Mouse (Mus musculus) neural tube, embryonic 13.5 days (tissue): ENCODE data around the gene Tm4sf20. TPM values are rescaled to one million over a fixed set of nuclear protein-coding genes. Genes with fewer than 3 reads are reported as not detected.

Source experiments
- ATAC-seq: fragments of 200-750 bp; cut with Nextera tagmentation; 2 replicates; pipeline ENCODE4 v1.8.0; 2017; ENCODE audit warnings: low read depth, mild to moderate bottlenecking, moderate TSS enrichment, moderate library complexity
- H3K27ac ChIP-seq: fragments of 300-500 bp; sonication (generic); replicated peaks from 2 replicates; pipeline ENCODE4 v1.5.1; 2015; ENCODE audit warnings: moderate library complexity, mild to moderate bottlenecking, inconsistent platforms
- H3K27me3 ChIP-seq: fragments of 300-500 bp; sonication (generic); 2 replicates; pipeline ENCODE4 v1.6.1; 2015; ENCODE audit warnings: mild to moderate bottlenecking, inconsistent platforms
- H3K36me3 ChIP-seq: fragments of 300-500 bp; sonication (generic); 2 replicates; pipeline ENCODE4 v1.6.1; 2015; ENCODE audit warnings: mild to moderate bottlenecking, inconsistent platforms
- H3K4me1 ChIP-seq: fragments of 300-500 bp; sonication (generic); replicated peaks from 2 replicates; pipeline ENCODE4 v1.6.1; 2015; ENCODE audit warnings: inconsistent platforms
- H3K4me2 ChIP-seq: fragments of 300-500 bp; sonication (generic); 2 replicates; pipeline ENCODE4 v1.6.1; 2015; ENCODE audit warnings: inconsistent platforms, mild to moderate bottlenecking, moderate library complexity
- H3K4me3 ChIP-seq: fragments of 300-500 bp; sonication (generic); 2 replicates; pipeline ENCODE4 v1.5.1; 2015; ENCODE audit warnings: mild to moderate bottlenecking, inconsistent platforms
- H3K9ac ChIP-seq: fragments of 300-500 bp; sonication (generic); 2 replicates; pipeline ENCODE4 v1.6.1; 2015; ENCODE audit warnings: moderate library complexity, mild to moderate bottlenecking, inconsistent platforms
- H3K9me3 ChIP-seq: fragments of 300-500 bp; sonication (generic); 2 replicates; pipeline ENCODE4 v1.6.1; 2016; ENCODE audit warnings: inconsistent platforms
- WGBS: fragments of 180-500 bp; shearing (Covaris S2); methylation state at CpG from one replicate; pipeline ENCODE4 v1.1.7; 2015; 5-methylcytosine and 5-hydroxymethylcytosine counted together
- polyA plus RNA-seq: library from polyadenylated mRNA; unstranded; fragments of >200 nt; fragmentation: Nextera tagmentation; extraction: Ambion mirVana; gene quantifications from 2 replicates; pipeline ENCODE4 v1.2.1, GENCODE M21; 2015

Tm4sf20 gene
- polyA plus RNA-seq, 1 experiment from 2014 or later: 0.13 TPM

DNA sequence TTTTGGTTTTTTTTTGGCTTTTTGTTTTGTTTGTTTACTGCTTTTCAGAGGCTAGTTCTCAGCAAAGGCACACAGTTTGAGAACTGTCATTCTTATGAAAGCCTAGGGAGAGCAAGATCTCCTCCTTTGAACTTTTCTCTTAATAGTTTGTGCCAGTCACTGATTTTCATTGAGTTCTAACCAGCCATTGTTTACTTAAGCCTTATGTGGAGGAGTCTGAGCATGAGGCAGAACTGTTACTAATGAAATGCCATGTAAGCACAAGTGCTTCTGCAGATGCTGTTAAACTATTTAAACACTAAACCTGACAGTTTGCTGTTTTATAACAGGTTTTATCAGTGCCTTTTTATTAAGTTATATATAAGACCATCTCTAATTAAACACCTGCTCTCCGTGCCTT is 30.2 kb downstream of the Tm4sf20 start:
- Histone ChIP-seq H3K36me3 (peaks cover 72% of the 10 kb centered on the region), H3K27me3 (no peaks in the 10 kb centered on the region)

DNA sequence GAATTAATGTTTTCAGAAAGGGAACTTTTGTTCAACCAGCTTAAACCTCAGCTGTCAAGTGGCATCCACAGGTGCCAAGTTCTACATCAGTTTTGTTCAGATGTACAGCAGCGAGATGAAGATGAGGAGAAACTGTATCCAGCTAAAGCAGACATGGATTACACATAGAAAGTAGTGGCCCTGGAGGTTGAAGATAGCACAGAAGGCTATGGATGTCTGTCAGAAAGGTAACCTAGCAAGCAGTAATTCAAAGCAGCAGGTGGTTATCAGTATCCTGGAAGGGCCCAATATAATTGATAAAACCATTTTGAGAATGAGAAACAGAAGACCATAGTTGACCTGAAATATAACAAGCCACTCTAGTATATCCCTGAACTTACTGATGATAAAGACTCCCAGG is 34.9 kb downstream of the Tm4sf20 start:
- no peaks in the 10 kb centered on the region for H3K4me1 ChIP-seq
- H3K9me3 ChIP-seq: no peaks in the 10 kb centered on the region
- ATAC-seq: no peak
- H3K36me3 ChIP-seq: peaks cover 86% of the 10 kb centered on the region
- H3K4me3 ChIP-seq: no peak overlapping the region
- no peak overlapping the region for H3K9ac ChIP-seq
- no peaks in the 10 kb centered on the region for H3K27me3 ChIP-seq
- no peak overlapping the region for H3K4me2 ChIP-seq
- WGBS: 94% methylated on average over 1 of the region's 1 CpGs
- no peak overlapping the region for H3K27ac ChIP-seq

More for the DNA sequence above, 30.2 kb downstream of the Tm4sf20 start:
- Histone ChIP-seq H3K4me1 (no peaks in the 10 kb centered on the region), H3K4me2 (no peak overlapping the region), H3K4me3 (no peak overlapping the region), H3K9ac (no peak overlapping the region), H3K27ac (no peak overlapping the region), H3K9me3 (no peaks in the 10 kb centered on the region)
- 96% methylated on average over 1 of the region's 1 CpGs for WGBS
- ATAC-seq: no peak

DNA sequence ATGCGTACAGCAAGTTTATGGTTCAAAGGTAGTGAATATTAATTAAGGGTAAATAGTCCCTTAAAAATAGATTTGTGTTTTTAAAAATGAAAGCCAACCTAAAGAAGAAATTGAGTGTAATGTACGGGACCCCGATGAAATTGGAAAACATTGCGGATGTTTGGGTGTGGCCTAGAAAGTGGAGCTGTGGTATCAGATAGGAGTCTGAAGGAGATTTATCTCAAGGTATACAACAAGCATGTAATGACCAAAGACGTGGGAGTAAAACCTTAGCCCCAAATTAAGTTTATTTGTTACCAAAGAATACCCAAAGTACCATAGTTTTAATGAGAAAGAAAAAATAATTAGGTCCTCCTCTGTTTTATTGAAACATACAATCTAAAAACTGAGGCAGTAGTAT is 41.8 kb downstream of the Tm4sf20 start:
- no peaks in the 10 kb centered on the region for H3K9me3 ChIP-seq
- 93% methylated on average over 5 of the region's 5 CpGs for WGBS
- H3K27ac ChIP-seq: no peak overlapping the region
- H3K4me3 ChIP-seq: no peak overlapping the region
- H3K36me3 ChIP-seq: peaks cover 27% of the 10 kb centered on the region
- H3K27me3 ChIP-seq: peaks cover 11% of the 10 kb centered on the region
- peaks cover 21% of the 10 kb centered on the region for H3K4me1 ChIP-seq
- H3K9ac ChIP-seq: no peak overlapping the region
- no peak for ATAC-seq
- peak overlapping the region; percentile 93 for H3K4me2 ChIP-seq

DNA sequence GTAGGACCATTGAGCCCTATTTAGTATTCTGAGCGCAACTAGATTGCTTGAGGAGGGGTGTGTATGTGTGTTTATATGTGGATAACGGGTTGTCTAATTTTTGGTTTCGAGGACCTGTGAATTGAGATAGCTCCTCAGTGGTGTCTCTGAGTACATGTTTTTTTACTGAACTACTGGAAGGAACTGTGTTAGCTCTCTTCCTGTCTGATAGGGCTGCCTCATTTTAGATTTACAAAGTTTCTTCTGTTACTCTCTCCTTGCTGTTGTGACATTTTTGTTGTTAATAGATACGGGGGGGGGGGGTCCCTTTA is 42.4 kb downstream of the Tm4sf20 start:
- WGBS: 61% methylated on average over 4 of the region's 4 CpGs
- peaks cover 17% of the 10 kb centered on the region for H3K27me3 ChIP-seq
- H3K27ac ChIP-seq: no peak overlapping the region
- H3K4me1 ChIP-seq: peaks cover 21% of the 10 kb centered on the region
- H3K4me2 ChIP-seq: peak overlapping the region; percentile 93
- no peaks in the 10 kb centered on the region for H3K9me3 ChIP-seq
- peaks cover 20% of the 10 kb centered on the region for H3K36me3 ChIP-seq
- no peak for ATAC-seq
- peak overlapping the region; percentile 90 for H3K4me3 ChIP-seq
- peak overlapping the region; percentile 96 for H3K9ac ChIP-seq

DNA sequence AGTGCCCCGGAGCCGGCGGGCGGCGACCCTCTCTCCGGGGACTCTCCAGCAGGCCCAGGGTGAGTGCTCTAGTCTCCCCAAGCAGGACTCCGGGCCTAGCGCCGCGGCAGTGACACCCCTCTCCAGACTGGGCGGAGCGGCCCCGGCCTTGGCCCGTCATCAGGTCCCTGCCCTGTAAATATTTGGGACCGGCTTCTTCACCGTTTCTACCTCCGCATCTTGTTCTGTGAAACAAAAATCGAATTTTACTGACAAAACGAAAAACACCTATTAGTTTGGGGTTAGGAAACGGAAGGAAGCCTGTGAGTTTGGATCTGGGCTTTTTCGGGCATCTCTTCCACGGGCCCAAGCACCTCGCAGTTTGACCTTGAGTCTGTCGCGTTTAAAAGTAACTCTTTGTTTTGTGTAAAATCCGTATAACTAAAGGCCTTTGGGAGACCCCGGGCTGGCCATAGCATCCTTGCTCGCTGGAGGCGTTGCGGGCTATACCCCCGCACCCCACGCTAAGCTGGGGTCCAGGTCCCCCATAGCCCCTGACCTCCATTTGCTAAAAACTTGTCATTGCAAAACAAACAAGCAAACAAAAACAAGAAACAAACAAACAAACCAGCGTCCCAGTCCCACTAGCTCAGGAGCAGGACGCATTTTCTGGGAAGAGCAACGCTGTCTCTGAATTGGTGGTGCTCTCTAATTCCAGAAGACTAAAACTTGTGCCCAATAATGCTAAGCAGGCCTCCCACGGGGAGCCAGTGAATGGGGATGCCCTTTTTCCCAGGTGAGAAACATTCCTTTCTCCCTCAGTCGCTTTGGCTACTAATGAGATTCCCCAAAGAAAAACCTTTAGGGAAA is 43.0 kb downstream of the Tm4sf20 start:
- peak; percentile 99 for ATAC-seq
- Histone ChIP-seq H3K4me2 (peak overlapping the region; percentile 93), H3K36me3 (peaks cover 16% of the 10 kb centered on the region), H3K27me3 (peaks cover 22% of the 10 kb centered on the region), H3K4me1 (peaks cover 21% of the 10 kb centered on the region), H3K4me3 (peak overlapping the region; percentile 90), H3K27ac (peak overlapping the region; percentile 83), H3K9ac (peak overlapping the region; percentile 96), H3K9me3 (no peaks in the 10 kb centered on the region)
- WGBS: 1% methylated on average over 37 of the region's 37 CpGs

DNA sequence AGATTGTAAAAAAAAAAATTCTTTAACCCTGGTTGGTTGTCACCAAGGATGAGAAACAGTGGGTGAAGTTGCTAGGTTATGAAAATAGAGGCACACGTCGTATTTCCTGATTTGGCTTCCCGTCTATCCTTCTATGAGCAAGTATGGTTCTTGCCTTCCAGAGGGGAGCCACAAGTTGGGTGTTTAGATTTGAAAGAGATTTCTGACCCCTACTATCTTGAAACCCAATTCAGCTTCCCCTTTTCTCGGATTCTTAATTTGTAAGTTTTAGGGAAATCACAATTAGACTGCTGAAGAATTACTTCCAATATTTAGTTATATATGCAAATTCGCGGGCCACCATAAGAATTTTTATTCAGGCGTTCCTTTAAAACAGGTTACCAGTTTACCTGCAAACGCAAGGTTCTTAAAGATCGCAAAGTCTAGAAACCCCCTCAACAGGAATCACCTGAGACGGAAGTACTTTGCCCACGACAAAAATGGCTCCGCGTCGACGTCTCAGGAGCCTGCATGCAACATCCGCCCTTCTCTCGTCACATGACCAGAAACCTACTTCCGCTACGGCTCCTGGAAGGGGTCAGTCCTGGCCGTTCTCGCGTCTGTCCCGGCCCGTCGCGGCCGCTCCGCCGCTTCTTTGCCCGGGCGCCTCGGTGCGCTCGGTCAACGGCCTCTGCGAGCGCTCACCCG is 43.8 kb downstream of the Tm4sf20 start, which contains the start of gene Mff:
Mff (plus strand) TSS at position 552 of the 687 bp plus-strand sequence.
- peaks cover 21% of the 10 kb centered on the region for H3K4me1 ChIP-seq
- H3K9me3 ChIP-seq: no peaks in the 10 kb centered on the region
- peak; percentile 99 for ATAC-seq
- H3K36me3 ChIP-seq: peaks cover 8% of the 10 kb centered on the region
- H3K27me3 ChIP-seq: peaks cover 27% of the 10 kb centered on the region
- H3K4me2 ChIP-seq: peak within 1 kb of the TSS; percentile 93
- peak within 1 kb of the TSS; percentile 96 for H3K9ac ChIP-seq
- 10% methylated on average over 38 of the region's 38 CpGs for WGBS
- peak within 1 kb of the TSS; percentile 83 for H3K27ac ChIP-seq
- H3K4me3 ChIP-seq: peak within 1 kb of the TSS; percentile 90

DNA sequence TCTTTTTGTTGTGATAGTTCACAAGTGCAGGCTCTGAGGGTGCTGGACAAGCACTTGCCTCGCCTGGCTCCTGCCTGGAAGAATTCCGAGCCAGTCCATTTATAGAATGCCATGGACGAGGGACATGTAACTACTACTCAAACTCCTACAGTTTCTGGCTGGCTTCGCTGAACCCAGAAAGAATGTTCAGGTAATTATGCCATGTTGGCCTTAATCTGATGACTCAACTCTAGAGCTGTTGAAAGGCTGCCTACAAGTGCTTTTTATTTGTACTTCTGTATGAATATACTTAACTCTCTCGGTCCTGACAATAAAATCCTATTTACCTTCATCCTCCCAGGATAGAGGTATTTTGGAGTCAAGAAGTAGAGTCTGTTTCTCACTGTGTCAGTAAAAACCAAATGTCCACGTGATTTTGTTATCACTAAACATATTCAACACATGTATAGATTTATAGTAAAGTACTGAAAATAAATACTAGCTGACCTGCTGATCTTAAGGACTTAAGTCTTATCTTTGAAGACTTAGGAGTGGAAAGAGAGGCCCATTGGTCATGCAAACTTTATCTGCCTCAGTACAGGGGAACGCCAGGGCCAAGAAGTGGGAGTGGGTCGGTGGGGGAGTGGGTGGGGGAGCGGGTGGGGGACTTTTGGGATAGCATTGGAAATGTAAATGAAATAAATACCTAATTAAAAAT is 50.3 kb downstream of the Tm4sf20 start:
- 85% methylated on average over 9 of the region's 9 CpGs for WGBS
- Histone ChIP-seq H3K27ac (no peak overlapping the region), H3K9me3 (no peaks in the 10 kb centered on the region), H3K4me1 (no peaks in the 10 kb centered on the region), H3K4me2 (no peak overlapping the region), H3K9ac (no peak overlapping the region), H3K4me3 (no peak overlapping the region), H3K36me3 (no peaks in the 10 kb centered on the region), H3K27me3 (peaks cover 31% of the 10 kb centered on the region)
- ATAC-seq: no peak

Other genes starting within 250 kb of the Tm4sf20 start
- 0.18 and 0.24 TPM in 2 replicates for gene Col4a4, start 181.6 kb downstream of the Tm4sf20 start, polyA plus RNA-seq
- gene Col4a3, start 181.5 kb downstream of the Tm4sf20 start, polyA plus RNA-seq: 0.25 and 0.27 TPM in 2 replicates
- gene Mff, start 43.6 kb downstream of the Tm4sf20 start, polyA plus RNA-seq: 360 TPM in 2 replicates
- gene Gm47791, start 2.8 kb upstream of the Tm4sf20 start, polyA plus RNA-seq: not detected in 2 replicates
- 35.3 and 36.9 TPM in 2 replicates for gene Agfg1, start 71.0 kb upstream of the Tm4sf20 start, polyA plus RNA-seq
- 0.25 TPM in 1 of 2 replicates, not detected in the other for gene A030005L19Rik, start 144.9 kb upstream of the Tm4sf20 start, polyA plus RNA-seq
- gene A030014E15Rik, start 156.5 kb upstream of the Tm4sf20 start, polyA plus RNA-seq: not detected in 2 replicates
- gene Gm6217, start 162.9 kb upstream of the Tm4sf20 start, polyA plus RNA-seq: not detected in 2 replicates
- gene A030003K21Rik, start 174.9 kb upstream of the Tm4sf20 start, polyA plus RNA-seq: not detected in 2 replicates
- gene Gm7544, start 187.6 kb upstream of the Tm4sf20 start, polyA plus RNA-seq: not detected in 2 replicates
- not detected in 2 replicates for gene Gm47955, start 191.8 kb upstream of the Tm4sf20 start, polyA plus RNA-seq
- not detected in 2 replicates for gene Gm47959, start 232.1 kb upstream of the Tm4sf20 start, polyA plus RNA-seq